Mouse (Mus musculus) large intestine, adult 2 months (tissue): ENCODE measurements around the gene Gnb5. TPM values are rescaled to one million over a fixed set of nuclear protein-coding genes. Genes with fewer than 3 reads are reported as not detected.
A peak's percentile ranks its signal among the peaks of the same experiment; 100 is the strongest.
"Not testable (repeated sequence)": the region's sequence is repeated elsewhere in the genome, so short reads cannot be mapped to it uniquely, and the experiment has no call there.

Source experiments
- DNase-seq: peaks from one replicate; pipeline ENCODE4 v3.0.0-alpha.2; 2012; ENCODE audit warnings: low read depth, low spot score
- WGBS: fragments of 180-500 bp; shearing (Covaris S2); methylation state at CpG from one replicate; pipeline ENCODE4 v1.1.7; 2018; 5-methylcytosine and 5-hydroxymethylcytosine counted together
- polyA plus RNA-seq: library from polyadenylated mRNA; depleted of rRNA; stranded (reverse); fragments of >200 nt; gene quantifications from 2 replicates; pipeline ENCODE4 v1.2.3, GENCODE M21; 2012

Gnb5 gene
- polyA plus RNA-seq, 1 experiment, result 10.5 TPM

- 91% methylated on average over 17 of the region's 17 CpGs for WGBS
- DNase-seq, result no peak
Observed at GRCm38 (mm10) chr9:75348066-75348465, 42.0 kb downstream of the Gnb5 start.

GRCm38 (mm10) chr9:75348641-75349040 is 42.6 kb downstream of the Gnb5 start:
- WGBS, result 85% methylated on average over 3 of the region's 3 CpGs
- DNase-seq, result no peak

GRCm38 (mm10) chr9:75353094-75353493 is 47.0 kb downstream of the Gnb5 start:
- 61% methylated on average over 8 of the region's 8 CpGs for WGBS
- DNase-seq, result no peak

GRCm38 (mm10) chr9:75355783-75356182 is 49.7 kb downstream of the Gnb5 start:
- no peak for DNase-seq
- WGBS, result 67% methylated on average over 4 of the region's 4 CpGs

GRCm38 (mm10) chr9:75357087-75357654 is 51.1 kb downstream of the Gnb5 start:
- WGBS, result 63% methylated on average over 9 of the region's 9 CpGs
- no peak for DNase-seq

GRCm38 (mm10) chr9:75361699-75362098 is 55.6 kb downstream of the Gnb5 start:
- 5% methylated on average over 5 of the region's 5 CpGs for WGBS

GRCm38 (mm10) chr9:75362201-75362600 is 56.1 kb downstream of the Gnb5 start:
- no peak for DNase-seq
- WGBS, result 81% methylated on average over 4 of the region's 4 CpGs

More at GRCm38 (mm10) chr9:75361699-75362098, 55.6 kb downstream of the Gnb5 start:
- DNase-seq, result peak; percentile 75

GRCm38 (mm10) chr9:75363001-75363400 is 56.9 kb downstream of the Gnb5 start:
- WGBS, result 65% methylated on average over 5 of the region's 5 CpGs
- DNase-seq, result no peak

- WGBS, result 78% methylated on average over 7 of the region's 7 CpGs
- DNase-seq, result not testable (repeated sequence)
Observed at GRCm38 (mm10) chr9:75363702-75364101, 57.6 kb downstream of the Gnb5 start.

- no peak for DNase-seq
- 91% methylated on average over 4 of the region's 4 CpGs for WGBS
Observed at GRCm38 (mm10) chr9:75365195-75365594, 59.1 kb downstream of the Gnb5 start.

- no peak for DNase-seq
- WGBS, result 27% methylated on average over 5 of the region's 5 CpGs
Observed at GRCm38 (mm10) chr9:75366191-75366590, 60.1 kb downstream of the Gnb5 start.

GRCm38 (mm10) chr9:75368779-75369178 is 62.7 kb downstream of the Gnb5 start:
- no peak for DNase-seq
- WGBS, result 53% methylated on average over 3 of the region's 3 CpGs

- DNase-seq, result no peak
- WGBS, result 93% methylated on average over 9 of the region's 9 CpGs
Observed at GRCm38 (mm10) chr9:75375606-75376005, 69.5 kb downstream of the Gnb5 start.

- no peak for DNase-seq
- 56% methylated on average over 1 of the region's 1 CpGs for WGBS
Observed at GRCm38 (mm10) chr9:75376428-75376827, 70.3 kb downstream of the Gnb5 start.

GRCm38 (mm10) chr9:75378774-75379173 is 72.7 kb downstream of the Gnb5 start:
- peak; percentile 58 for DNase-seq
- WGBS, result 53% methylated on average over 2 of the region's 2 CpGs

- DNase-seq, result no peak
- 95% methylated on average over 14 of the region's 14 CpGs for WGBS
Observed at GRCm38 (mm10) chr9:75382825-75383224, 76.7 kb downstream of the Gnb5 start.

- no peak for DNase-seq
- 88% methylated on average over 9 of the region's 9 CpGs for WGBS
Observed at GRCm38 (mm10) chr9:75383785-75384184, 77.7 kb downstream of the Gnb5 start.

GRCm38 (mm10) chr9:75384337-75384962 is 78.4 kb downstream of the Gnb5 start:
- no peak for DNase-seq

GRCm38 (mm10) chr9:75385218-75385974 is 79.3 kb downstream of the Gnb5 start:
- WGBS, result 83% methylated on average over 9 of the region's 9 CpGs
- DNase-seq, result no peak

More at GRCm38 (mm10) chr9:75384337-75384962, 78.4 kb downstream of the Gnb5 start:
- WGBS, result 55% methylated on average over 3 of the region's 3 CpGs

- DNase-seq, result no peak
- 74% methylated on average over 12 of the region's 12 CpGs for WGBS
Observed at GRCm38 (mm10) chr9:75393251-75393650, 87.2 kb downstream of the Gnb5 start.
